13 mouse cellular contexts compared by ENCODE assay signal in the genomic region with DNA sequence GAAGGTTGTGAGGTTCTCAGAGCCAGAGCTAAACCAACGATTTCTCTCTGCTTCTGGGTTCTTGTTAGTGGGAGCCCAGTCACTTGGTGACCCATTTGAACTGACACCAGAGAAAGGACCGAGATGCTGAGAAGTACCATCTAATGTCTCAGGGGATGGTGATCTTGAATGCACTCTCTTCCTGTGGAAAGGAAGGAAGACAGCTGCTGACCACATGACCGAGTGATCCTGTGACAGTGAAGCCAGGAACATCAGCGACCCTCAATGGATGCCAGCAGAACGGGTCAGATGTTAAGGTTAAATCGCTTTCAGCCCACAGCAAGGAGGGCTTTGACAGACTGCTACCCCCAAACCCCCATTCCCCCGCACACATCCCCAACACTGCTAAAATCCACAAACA.
"Had no signal": no experiment of that assay in that cellular context is flagged by ENCODE, and none has a peak within 500 bp of the region (broad histone marks: within the 10 kb centered on the region; RNA-seq: fewer than 3 reads in every experiment).

No protein-coding gene starts in this region.

- DNase-seq: layer of hippocampus, adult 9-11 months; layer of hippocampus, postnatal 36 days; retina, postnatal 1 day; right cerebral cortex, postnatal 4 days; spleen, adult 18-20 months; thymus, adult 18-20 months; thymus, postnatal 25 days had no signal

- H3K27me3 ChIP-seq: limb, embryonic 15.5 days; midbrain, embryonic 12.5 days; neural tube, embryonic 13.5 days had no signal

- H3K27ac ChIP-seq: limb, embryonic 15.5 days; liver, embryonic 12.5 days; midbrain, embryonic 12.5 days; neural tube, embryonic 13.5 days had no signal

- ATAC-seq: intestine, embryonic 16.5 days; liver, embryonic 12.5 days; midbrain, embryonic 16.5 days had no signal

- H3K4me3 ChIP-seq: limb, embryonic 15.5 days; liver, embryonic 12.5 days; midbrain, embryonic 12.5 days; neural tube, embryonic 13.5 days had no signal

- H3K9me3 ChIP-seq: limb, embryonic 15.5 days; liver, embryonic 12.5 days; midbrain, embryonic 12.5 days; neural tube, embryonic 13.5 days had no signal

- H3K9ac ChIP-seq: limb, embryonic 15.5 days; liver, embryonic 12.5 days; midbrain, embryonic 12.5 days; neural tube, embryonic 13.5 days had no signal

- H3K4me2 ChIP-seq: limb, embryonic 15.5 days; liver, embryonic 12.5 days; midbrain, embryonic 12.5 days; neural tube, embryonic 13.5 days had no signal

- H3K36me3 ChIP-seq: limb, embryonic 15.5 days; liver, embryonic 12.5 days; midbrain, embryonic 12.5 days; neural tube, embryonic 13.5 days had no signal

- H3K4me1 ChIP-seq: limb, embryonic 15.5 days; liver, embryonic 12.5 days; midbrain, embryonic 12.5 days; neural tube, embryonic 13.5 days had no signal
